Mouse (Mus musculus) heart, postnatal 4 days (tissue): ENCODE data around the gene Arhgef3. TPM values are rescaled to one million over a fixed set of nuclear protein-coding genes. Genes with fewer than 3 reads are reported as not detected.
A peak's percentile ranks its signal among the peaks of the same experiment; 100 is the strongest.
"Not testable (repeated sequence)": the region's sequence is repeated elsewhere in the genome, so short reads cannot be mapped to it uniquely, and the experiment has no call there.

Source experiments
- DNase-seq: peaks from one replicate; pipeline ENCODE4 v3.0.0; 2021
- total RNA-seq, 2 experiments: library from RNA; stranded (reverse); gene quantifications; 2 replicates each; pipeline ENCODE4 v1.2.3; 2021

Gene Arhgef3
- total RNA-seq, 2 experiments from 2014 or later, result 30.5 to 31.9 TPM

DNA sequence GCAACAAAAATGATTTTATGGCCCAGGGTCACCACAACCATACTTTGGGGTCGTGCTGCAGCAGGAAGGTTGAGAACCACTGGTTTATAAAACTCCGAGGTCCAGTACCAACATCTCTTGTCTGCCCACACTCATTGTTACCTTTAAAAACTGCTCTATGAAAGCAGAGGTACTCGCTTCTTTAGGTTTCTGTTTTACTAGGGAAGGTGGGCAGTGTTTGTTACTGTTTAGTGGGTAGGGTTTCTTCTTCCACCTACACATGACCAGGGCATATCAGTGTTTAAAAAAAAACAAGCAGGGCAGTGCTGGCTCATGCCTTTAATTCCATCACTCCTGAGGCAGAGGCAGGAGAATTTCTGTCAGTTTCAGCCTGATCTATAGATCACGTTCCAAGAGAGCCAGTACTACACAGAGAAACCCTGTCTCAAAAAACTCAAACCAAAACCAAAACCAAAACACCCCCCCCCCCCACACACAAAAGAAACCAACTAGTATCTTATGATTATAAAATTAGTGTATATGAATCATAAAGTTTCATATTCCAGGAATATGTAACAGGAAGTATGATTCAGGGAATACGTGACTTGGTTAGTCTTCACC lies 83.9 kb downstream of the Arhgef3 start:
- no peak for DNase-seq

DNA sequence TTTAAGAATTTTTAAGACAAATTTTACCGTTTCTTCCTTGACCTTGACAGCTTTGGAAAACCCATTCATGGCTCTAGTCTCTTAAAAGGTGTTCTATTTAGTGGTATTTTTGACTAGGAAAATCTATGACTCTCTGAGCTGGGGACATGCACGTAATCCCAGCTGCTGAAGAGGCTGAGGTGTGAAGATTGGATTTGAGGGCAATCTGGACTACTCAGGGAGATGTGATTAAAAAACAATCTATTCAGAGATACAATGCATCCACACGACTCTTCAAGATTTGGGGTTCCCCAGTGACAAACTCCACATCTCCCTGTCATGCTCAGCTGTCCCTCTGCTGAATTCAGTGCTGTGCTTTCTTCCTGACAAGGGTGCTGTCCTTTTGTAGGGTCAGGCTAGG lies 84.4 kb downstream of the Arhgef3 start:
- no peak for DNase-seq

DNA sequence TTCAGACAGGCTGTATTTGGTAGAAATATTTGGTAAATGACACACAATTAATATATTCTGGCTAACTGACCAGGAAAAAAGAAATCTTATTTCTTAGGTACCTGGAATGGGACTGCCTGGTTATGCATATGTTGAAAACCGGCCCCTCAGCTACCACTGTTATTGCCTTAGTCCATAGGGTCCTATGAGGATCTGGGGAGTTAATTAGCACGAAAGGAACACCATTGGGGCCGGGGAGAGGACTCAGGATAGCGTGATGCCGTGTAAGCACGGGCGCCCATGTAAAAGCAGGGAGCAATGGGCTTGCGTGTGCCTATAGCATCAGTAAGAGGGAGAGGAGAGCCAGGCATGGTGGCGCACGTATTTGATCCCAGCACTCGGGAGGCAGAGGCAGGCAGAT lies 85.2 kb downstream of the Arhgef3 start:
- DNase-seq, result no peak

DNA sequence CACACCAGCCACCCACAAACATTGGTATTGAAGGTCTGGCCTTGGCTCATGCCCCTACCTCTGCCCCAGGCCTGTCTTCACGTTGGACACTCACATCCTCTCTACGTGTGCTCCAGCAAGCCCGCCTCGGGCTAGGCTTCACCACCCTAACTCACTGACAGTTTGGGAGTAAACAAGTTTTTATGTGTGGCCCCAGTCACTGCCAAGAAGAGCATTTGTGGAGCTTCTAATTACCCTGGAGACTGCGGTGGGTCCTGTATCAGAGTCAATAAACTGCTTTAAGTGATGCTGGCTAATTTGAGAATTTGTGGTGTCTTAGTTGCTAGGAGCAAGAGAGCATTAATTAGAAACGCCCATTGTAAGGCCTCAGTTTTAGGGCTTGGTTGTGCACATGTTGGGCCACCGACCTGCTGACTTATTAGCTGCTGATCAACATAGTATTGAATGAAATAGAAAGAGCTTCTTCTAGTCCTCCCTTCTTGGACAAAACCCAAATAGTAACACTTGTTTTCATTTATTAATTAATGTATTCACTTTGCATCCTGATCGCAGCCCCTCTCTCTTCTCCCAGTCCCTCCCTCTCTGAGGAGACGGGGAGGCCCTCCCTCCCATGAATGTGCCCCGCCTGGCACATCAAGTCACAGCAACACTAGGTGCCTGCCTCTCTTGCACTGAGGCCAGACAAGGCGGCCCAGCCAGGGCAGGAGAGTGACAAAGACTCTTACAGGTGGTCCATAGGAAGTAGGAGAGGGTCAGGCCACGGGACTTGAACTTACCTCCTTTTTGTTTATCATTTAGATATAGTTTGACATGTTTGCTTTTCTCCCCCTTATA lies 86.3 kb downstream of the Arhgef3 start:
- no peak for DNase-seq

DNA sequence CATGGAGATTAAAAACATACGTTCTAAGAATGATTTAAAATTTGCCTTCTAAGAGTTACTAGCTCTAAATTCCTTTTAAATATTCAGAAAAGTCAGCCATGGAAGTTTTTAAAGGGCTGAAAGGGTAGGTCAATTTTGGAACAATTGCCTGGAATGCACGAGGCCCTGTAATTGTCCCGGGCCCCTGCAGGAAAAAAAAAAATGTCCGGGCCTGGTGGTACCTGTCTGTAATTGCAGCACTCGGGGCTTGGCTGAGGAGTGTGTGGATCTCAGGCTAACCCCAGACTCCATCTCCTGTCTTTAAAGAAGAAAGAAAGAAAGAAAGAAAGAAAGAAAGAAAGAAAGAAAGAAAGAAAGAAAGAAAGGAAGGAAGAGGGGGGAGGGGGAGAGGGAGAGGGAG lies 87.1 kb downstream of the Arhgef3 start:
- no peak for DNase-seq

DNA sequence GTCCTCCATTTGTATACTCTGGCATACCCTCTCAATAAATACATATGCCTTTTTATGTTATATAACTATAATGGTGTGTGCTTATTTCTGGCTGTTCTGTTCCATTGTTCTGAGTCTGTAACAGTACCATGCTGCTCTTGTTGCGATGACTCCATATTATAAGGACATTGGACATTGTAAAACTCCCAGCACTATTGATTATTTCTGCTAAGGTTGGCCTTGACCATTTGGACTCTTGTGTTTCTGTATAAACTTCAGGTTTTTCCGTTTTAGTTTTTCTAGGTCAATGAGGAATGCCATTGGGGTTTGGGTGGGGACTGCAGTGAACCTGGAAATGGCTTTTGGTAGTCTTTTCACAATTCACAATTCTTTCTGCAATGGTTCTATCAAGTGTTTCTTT lies 90.0 kb downstream of the Arhgef3 start:
- no peak for DNase-seq

DNA sequence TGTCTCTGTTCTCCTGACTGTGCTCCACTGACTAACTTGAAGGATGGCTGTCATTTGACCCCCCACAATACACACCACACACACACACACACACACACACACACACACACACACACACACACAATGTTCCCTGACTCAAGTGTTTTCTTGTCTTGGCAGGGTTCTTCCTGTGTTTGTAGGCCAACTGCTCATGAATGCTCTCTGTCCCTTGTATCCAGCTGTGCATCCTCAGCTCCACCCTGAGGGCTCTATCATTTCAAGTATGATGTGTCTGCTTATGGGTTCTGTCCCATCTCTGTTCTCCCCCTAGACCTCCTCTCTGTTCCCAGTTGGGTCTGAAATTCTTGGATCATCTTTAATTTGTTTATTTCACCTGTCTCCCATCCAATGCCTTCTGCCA lies 91.7 kb downstream of the Arhgef3 start:
- no peak for DNase-seq

DNA sequence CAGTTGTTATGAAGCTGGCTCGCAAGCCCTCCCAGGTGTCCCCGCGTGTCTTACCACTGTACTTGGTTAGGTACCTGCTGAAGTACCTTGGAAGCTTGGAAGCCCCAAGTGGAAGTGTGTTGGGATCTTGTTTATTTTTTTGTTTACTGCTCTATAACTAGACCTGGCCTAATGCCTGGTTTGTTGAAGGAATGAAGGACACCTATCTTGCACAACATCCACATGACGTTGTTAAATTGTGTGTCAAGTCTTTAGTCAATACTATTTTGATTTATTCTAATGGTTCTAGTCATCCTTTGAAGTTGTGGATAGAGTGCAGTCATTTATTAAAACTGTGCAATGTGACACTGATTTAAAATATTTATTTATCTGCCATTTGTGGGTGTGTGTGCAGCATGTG lies 94.8 kb downstream of the Arhgef3 start:
- DNase-seq, result no peak

DNA sequence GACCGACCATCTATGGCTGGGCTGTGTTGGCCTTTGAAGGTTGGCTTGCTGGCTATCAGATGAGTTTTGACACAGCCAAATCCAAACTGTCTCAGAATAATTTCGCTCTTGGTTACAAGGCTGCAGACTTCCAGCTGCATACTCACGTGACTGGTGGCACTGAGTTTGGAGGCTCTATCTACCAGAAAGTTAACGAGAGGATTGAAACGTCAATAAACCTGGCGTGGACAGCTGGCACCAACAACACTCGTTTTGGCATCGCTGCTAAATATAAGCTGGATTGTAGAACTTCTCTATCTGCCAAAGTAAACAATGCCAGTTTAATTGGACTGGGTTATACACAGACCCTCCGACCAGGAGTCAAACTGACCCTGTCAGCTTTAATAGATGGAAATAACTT lies 96.1 kb downstream of the Arhgef3 start:
- DNase-seq, result not testable (repeated sequence)

DNA sequence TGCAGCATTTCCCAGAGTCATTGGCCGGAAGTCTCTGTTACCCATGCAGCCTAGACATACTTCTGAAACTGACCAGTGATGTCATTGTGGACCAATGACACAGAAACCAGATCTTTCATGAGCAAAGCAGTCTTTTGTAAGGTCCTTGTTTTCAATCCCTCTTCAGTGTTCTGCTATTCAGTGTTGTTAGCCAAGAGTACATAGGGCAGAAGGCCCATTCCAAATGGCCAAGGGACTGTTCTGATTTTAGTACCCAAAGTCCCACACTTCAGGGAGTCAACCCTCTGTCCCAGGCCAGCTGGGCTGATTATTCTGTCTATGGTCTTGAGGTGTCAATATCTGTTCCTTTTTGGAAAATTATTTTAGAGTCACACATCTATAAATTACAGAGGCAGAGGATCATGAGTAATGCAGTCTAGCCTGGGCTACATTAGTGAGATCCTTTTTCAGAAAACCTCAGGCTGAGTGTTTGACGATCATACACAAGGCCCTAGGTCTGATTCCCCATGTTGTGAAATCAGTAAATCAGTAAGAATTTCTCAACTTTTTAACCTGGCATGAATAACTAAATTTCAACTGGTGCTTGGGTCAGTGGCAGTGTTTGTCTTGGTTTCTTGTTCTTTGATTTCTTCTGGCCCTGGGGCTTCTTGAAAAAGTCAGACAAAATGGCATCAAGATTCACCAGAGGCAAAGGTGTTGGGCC lies 97.2 kb downstream of the Arhgef3 start:
- DNase-seq, result no peak

DNA sequence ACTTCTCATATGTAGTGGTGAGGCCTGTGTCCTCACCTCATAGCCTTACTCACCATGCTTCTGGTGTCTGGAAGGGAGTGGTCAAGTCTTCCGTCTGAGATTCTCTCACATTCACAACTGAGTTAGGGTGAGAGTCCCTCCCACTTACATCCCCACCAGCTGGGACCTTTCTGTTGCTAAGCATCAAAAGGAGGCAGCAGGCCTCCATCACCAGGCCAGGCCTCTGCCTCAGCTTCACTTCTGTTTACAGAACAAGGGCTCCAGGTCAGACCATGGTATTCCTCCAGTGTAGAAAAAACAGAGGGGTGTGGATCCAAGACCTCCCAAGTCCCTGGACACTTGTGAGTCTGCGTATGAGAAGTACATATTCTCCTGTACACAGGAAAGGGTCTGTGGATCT lies 99.5 kb downstream of the Arhgef3 start:
- no peak for DNase-seq

DNA sequence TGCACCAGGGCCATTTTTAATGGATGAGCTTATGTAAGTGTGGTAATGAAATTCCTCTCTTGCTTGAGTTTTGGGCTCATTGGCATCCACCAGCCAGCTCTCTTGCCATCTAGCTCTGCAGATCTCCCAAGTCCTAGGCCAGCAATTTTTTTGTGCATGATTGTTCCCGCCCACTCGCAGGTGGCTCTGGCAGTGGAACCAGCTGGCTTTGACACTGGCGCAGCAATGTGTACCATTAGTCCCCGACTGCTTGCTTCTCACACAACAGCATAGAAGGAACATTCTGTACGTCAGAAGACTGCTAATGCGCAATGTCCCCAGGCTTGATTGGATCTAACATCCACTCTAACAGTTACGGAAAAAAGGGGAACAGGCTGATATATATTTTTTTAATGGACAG lies 105.0 kb downstream of the Arhgef3 start:
- DNase-seq, result no peak

DNA sequence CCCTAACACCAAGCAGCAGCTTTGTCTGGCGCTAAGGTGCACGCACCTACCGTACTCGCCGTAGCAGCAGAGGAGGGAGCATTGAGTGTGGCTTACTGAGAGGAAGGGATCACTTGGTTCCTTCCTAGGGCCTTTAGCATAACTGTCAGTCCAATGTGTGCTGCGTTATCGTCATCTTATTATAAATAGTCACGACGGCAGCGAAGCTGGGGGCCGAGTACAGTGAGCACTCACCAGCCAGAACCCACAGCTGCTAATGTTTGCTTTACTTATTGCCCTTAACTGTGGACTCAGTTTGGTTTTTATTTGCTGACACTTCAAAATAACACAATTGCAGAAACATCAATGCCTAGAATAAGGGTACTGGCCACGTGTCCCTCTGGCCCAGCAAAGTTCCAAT lies 105.6 kb downstream of the Arhgef3 start:
- no peak for DNase-seq

DNA sequence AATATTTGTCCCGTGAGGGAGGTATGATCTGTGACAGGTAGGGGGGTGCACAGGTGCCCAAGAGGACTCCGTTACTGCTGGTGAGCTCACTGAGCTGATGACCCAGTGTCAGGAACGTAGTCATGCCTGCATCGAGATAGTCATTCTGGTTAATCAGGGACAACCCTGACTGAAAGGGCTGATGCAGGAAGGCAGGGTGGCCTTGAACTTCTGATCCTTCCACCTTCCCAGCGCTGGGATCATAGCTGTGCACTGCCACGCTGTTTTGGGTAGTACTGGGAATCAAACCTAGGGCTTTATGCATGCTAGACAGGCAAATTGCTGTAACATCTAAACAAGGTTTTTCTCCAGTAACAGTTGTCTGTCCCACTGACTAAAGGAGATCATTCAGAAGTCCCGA lies 109.9 kb downstream of the Arhgef3 start:
- DNase-seq, result no peak

DNA sequence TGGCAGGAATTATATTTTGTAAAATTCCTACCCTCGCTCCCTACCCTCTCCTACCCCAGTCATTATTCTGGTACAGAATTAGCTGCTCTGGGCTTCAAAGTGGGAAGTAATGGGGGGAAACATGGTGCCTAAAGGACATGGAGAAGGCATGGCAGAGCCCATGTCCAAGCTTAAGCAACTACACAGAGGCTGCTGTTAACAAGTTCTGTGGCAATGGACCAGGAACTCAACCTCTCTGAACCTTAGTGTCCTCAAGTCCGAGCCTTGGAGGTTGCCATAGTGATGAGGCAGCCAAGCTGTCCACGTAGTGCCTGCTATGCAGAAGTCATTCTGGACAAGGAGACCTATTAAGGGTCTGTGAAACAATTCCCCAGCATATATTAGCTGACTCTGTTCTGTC lies 111.6 kb downstream of the Arhgef3 start:
- DNase-seq, result no peak

DNA sequence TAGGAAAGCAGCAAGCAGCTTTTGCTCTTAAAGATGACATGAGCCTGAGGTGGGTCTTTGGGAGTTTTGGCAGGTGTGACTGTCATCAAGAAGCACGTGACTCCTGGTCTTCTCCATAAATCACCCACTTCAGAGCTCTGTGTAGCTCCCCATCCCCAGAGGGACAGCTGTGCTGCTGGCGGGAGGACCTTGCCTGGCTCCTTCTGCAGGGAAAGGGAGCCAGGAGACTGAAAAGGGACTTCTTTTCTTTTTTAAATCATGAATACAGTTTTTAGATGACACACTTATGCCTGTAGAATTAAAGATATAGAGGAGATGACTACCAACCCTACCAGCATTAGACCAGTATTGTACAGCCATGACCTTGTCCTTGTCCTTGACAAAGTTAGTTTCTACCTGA lies 113.6 kb downstream of the Arhgef3 start:
- DNase-seq, result no peak

DNA sequence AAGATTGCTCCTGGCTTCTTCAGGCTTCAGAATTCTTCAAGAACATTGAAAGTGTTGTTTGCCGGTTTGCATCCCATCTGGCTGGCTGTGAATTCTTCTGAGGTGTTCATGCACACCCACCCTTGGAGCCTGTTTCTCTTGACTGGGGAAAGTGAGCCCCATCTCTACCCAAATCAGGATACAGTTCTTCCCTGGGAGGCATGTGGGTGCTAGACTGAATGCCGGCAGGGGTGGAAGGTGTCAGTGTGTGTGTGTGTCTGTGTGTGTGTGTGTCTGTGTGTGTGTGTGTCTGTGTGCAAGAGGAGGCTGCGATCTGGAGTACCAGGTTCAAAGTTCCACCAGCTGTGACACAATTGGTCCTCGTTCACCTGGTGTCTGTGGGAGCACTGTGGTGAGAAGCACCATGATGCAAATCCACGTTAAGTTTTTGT lies 114.3 kb downstream of the Arhgef3 start:
- no peak for DNase-seq

DNA sequence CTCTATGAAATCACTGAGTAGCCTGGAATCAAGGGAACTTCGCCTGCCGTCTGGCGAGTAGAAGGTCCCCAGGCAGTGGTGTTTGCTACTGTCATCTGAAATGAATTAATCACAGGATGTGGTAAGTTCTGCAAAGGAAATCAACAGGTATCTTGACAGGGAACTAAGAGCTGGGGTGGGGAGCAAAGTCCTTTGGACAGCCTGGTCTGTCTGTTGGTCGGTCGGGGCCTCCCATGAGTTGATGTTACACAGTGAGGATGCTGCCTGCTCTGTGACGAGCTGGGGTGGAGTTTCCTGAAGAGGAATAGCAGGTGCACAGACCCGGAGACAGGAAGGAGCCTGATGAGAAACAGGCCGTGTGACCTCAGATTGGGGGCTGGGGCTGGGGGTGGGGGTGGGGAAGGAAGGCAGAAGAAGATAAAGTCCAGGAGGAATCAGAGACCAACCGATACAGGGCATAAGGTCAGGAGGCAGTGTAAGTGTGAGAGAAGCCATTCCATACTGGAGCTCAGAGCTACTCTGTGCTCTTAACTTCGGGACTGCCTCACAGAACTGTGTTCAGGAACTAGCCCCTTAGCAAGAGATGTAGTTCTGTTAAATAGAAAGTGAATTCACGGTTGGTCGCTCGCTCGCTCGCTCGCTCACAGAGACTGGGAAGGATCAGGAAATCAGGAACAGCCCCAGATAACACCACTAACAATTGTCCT lies 114.9 kb downstream of the Arhgef3 start:
- peak; percentile 43 for DNase-seq

DNA sequence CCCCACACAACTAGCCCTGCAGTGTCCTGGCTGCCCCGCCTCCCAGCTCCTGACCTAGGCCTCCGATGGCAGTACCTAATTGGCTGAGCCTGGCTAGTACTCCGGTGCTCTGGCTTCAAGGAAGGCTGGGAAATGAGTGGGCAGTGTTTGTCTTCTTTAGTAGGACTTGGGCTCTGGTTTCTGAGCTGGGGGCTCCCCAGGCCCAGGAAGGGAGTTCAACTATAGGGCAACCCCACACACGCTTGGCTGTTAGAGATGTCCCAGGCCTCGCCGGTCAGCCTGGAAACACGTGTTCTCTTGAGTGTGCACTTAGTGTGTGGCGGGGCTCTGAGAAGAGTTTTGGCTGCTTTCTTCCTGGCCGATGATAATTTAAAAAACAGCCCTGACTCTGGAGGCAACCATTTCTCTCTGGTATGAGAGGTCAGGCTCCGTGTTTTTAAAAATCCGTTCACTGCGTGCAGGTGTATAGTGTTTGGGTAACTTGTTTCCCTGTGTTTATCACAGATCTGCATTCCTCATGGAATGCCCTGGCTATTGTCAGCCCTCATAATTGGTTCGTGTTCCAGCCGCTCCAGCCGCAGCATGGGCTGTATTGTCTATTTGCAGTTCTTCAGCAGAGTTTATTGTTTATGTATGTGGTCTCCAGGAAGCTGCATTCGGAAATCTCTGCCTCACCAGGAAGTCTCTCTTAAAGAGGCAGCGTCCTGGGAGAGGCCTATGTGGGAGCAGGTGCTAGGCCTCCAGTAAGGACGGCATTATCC lies 115.7 kb downstream of the Arhgef3 start:
- peak; percentile 63 for DNase-seq

DNA sequence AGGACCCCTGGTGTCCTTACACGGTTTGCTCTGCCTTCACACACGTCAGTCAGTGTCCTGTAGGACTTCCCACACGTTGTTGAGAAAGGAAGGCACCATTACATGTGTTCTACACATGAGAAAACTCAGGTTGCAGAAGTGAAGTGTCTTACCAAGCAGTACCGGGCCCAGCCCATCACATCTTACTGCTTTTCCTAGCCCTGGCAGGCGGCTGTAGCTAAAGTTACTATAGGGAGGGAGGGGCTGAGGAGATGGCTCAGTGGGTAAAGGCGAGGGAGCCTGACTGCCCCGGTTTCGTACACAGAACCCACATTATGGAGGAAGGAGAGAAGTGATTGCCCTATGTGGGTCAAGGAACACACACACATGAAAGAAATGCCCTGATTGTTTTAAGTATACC lies 116.8 kb downstream of the Arhgef3 start:
- DNase-seq, result no peak

DNA sequence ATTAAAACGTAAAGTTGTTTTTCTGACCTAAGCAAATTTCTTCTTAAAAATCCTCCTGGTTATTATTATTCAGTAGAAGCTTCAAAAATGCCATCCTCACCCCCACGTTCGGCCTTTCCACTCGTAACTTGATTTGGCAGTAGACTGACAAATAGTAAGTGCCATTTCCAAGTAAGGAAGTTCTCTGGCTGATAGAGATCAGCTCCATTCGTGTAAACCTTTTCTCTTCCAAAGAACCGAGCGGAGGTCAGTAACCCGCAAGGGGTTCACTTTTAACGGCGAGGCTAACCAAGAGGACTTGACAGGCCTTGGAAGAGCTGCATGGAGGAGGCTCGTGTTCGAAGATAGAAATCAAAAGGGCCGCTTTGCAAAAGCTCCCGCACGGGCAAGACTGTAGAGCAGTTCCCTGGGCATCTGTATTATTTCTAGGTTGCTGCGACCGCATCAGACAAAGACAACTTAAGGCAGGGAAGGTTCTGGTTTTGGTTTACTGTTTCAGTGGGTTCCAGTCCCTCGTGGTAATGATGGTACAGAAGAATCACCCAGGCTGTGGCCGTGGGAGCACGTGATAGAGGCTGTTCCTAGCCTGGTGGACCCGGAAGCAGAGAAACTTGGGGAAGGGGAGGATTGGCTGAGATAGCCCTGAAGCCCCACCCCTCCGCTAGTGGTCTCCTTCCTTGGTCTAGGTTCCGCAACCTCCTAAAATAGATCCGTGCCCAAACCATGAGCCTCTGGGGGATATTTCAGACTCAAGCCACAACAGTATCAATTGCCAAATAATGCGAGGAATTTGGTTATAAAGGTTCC lies 117.5 kb downstream of the Arhgef3 start:
- no peak for DNase-seq
